Mouse (Mus musculus) liver, embryonic 13.5 days (tissue): ENCODE measurements at regions not wholly inside any gene's neighbourhood (a gene's known extent, or its start where the extent isn't known, plus 50 kb on each side); places are given as distances from the start of the nearest gene placed in this dataset.

ENCODE experiments used
- ATAC-seq: fragments of 200-750 bp; cut with Nextera tagmentation; 2 replicates; pipeline ENCODE4 v1.8.0; 2017; ENCODE audit warnings: low read depth, mild to moderate bottlenecking, moderate number of reproducible peaks, moderate library complexity
- DNase-seq: peaks from one replicate; pipeline ENCODE4 v3.0.0; 2022
- H3K27ac ChIP-seq: fragments of 300-500 bp; sonication (generic); 2 replicates; pipeline ENCODE4 v1.5.1; 2015; ENCODE audit warnings: moderate library complexity, mild to moderate bottlenecking, inconsistent platforms
- H3K27me3 ChIP-seq: fragments of 300-500 bp; sonication (generic); 2 replicates; pipeline ENCODE4 v1.6.1; 2015; ENCODE audit warnings: mild to moderate bottlenecking, inconsistent platforms
- H3K36me3 ChIP-seq: fragments of 300-500 bp; sonication (generic); 2 replicates; pipeline ENCODE4 v1.6.1; 2015; ENCODE audit warnings: mild to moderate bottlenecking, inconsistent platforms
- H3K4me1 ChIP-seq: fragments of 300-500 bp; sonication (generic); replicated peaks from 2 replicates; pipeline ENCODE4 v1.6.1; 2015; ENCODE audit warnings: inconsistent platforms
- H3K4me2 ChIP-seq: fragments of 300-500 bp; sonication (generic); 2 replicates; pipeline ENCODE4 v1.6.1; 2015; ENCODE audit warnings: inconsistent platforms, mild to moderate bottlenecking, moderate library complexity
- H3K4me3 ChIP-seq: fragments of 300-500 bp; sonication (generic); replicated peaks from 2 replicates; pipeline ENCODE4 v1.5.1; 2015; ENCODE audit warnings: mild to moderate bottlenecking, inconsistent platforms
- H3K9ac ChIP-seq: fragments of 300-500 bp; sonication (generic); 2 replicates; pipeline ENCODE4 v1.6.1; 2015; ENCODE audit warnings: mild to moderate bottlenecking, inconsistent platforms
- H3K9me3 ChIP-seq: fragments of 300-500 bp; sonication (generic); replicated peaks from 2 replicates; pipeline ENCODE4 v1.6.1; 2016; ENCODE audit warnings: inconsistent platforms
- WGBS: fragments of 180-500 bp; shearing (Covaris S2); methylation state at CpG from one replicate; pipeline ENCODE4 v1.1.7; 2015; ENCODE audit not compliant: insufficient replicate concordance; 5-methylcytosine and 5-hydroxymethylcytosine counted together

- Histone ChIP-seq H3K27ac (no peak overlapping the region), H3K4me3 (no peak overlapping the region), H3K9ac (no peak overlapping the region), H3K4me2 (no peak overlapping the region), H3K9me3 (no peaks in the 10 kb centered on the region), H3K27me3 (no peaks in the 10 kb centered on the region), H3K4me1 (no peaks in the 10 kb centered on the region), H3K36me3 (no peaks in the 10 kb centered on the region)
- WGBS, result 56% methylated on average over 8 of the region's 8 CpGs
- no peak for DNase-seq
- no peak for ATAC-seq
Measured at GRCm38 (mm10) chr13:72425917-72426316, 202.7 kb upstream of the Irx2 start.

- ATAC-seq (no peak), DNase-seq (no peak)
- no peaks in the 10 kb centered on the region for H3K36me3 ChIP-seq
- H3K27ac ChIP-seq, result no peak overlapping the region
- no peak overlapping the region for H3K9ac ChIP-seq
- H3K4me2 ChIP-seq, result no peak overlapping the region
- H3K4me1 ChIP-seq, result no peaks in the 10 kb centered on the region
- 46% methylated on average over 3 of the region's 3 CpGs for WGBS
- no peak overlapping the region for H3K4me3 ChIP-seq
- H3K9me3 ChIP-seq, result 0 out of 2 replicates have a peak, but pooled peaks cover 3% of the 10 kb centered on the region
- H3K27me3 ChIP-seq, result no peaks in the 10 kb centered on the region
Measured at GRCm38 (mm10) chr13:72445336-72445735, 183.3 kb upstream of the Irx2 start.

- no peak overlapping the region for H3K4me2 ChIP-seq
- H3K36me3 ChIP-seq, result no peaks in the 10 kb centered on the region
- H3K9me3 ChIP-seq, result 0 out of 2 replicates have a peak, but pooled peaks cover 3% of the 10 kb centered on the region
- H3K9ac ChIP-seq, result no peak overlapping the region
- no peaks in the 10 kb centered on the region for H3K4me1 ChIP-seq
- 52% methylated on average over 5 of the region's 5 CpGs for WGBS
- no peak for ATAC-seq
- H3K4me3 ChIP-seq, result no peak overlapping the region
- no peak for DNase-seq
- H3K27me3 ChIP-seq, result no peaks in the 10 kb centered on the region
- no peak overlapping the region for H3K27ac ChIP-seq
Measured at GRCm38 (mm10) chr13:72448458-72449058, 180.1 kb upstream of the Irx2 start.

- no peak for DNase-seq
- ATAC-seq, result no peak
- H3K9me3 ChIP-seq, result no peaks in the 10 kb centered on the region; the same call in 1 of the 2 replicates
Measured at GRCm38 (mm10) chr13:72495353-72495752, 133.3 kb upstream of the Irx2 start.

GRCm38 (mm10) chr13:72497036-72497435, 131.6 kb upstream of the Irx2 start:
- no peak overlapping the region for H3K4me2 ChIP-seq
- no peaks in the 10 kb centered on the region for H3K9me3 ChIP-seq
- H3K4me1 ChIP-seq, result no peaks in the 10 kb centered on the region
- H3K4me3 ChIP-seq, result no peak overlapping the region
- ATAC-seq, result no peak
- H3K27me3 ChIP-seq, result no peaks in the 10 kb centered on the region
- H3K9ac ChIP-seq, result no peak overlapping the region
- no peak for DNase-seq
- no peak overlapping the region for H3K27ac ChIP-seq
- H3K36me3 ChIP-seq, result no peaks in the 10 kb centered on the region
- WGBS, result 62% methylated on average over 5 of the region's 5 CpGs

More at GRCm38 (mm10) chr13:72495353-72495752, 133.3 kb upstream of the Irx2 start:
- H3K9ac ChIP-seq, result no peak overlapping the region
- WGBS, result 65% methylated on average over 7 of the region's 7 CpGs
- H3K27me3 ChIP-seq, result no peaks in the 10 kb centered on the region
- H3K4me1 ChIP-seq, result no peaks in the 10 kb centered on the region
- H3K4me3 ChIP-seq, result no peak overlapping the region
- no peaks in the 10 kb centered on the region for H3K36me3 ChIP-seq
- H3K27ac ChIP-seq, result no peak overlapping the region
- H3K4me2 ChIP-seq, result no peak overlapping the region

- Histone ChIP-seq H3K9me3 (no peaks in the 10 kb centered on the region), H3K4me1 (no peaks in the 10 kb centered on the region), H3K27me3 (no peaks in the 10 kb centered on the region), H3K36me3 (no peaks in the 10 kb centered on the region), H3K4me2 (no peak overlapping the region), H3K9ac (no peak overlapping the region), H3K27ac (no peak overlapping the region), H3K4me3 (no peak overlapping the region)
- DNase-seq (no peak), ATAC-seq (peak; percentile 64)
- WGBS, result 12% methylated on average over 10 of the region's 10 CpGs
Measured at GRCm38 (mm10) chr13:72497521-72497920, 131.1 kb upstream of the Irx2 start.

GRCm38 (mm10) chr13:72505954-72506353, 122.7 kb upstream of the Irx2 start:
- Histone ChIP-seq H3K27ac (no peak overlapping the region), H3K36me3 (no peaks in the 10 kb centered on the region), H3K27me3 (no peaks in the 10 kb centered on the region), H3K4me3 (no peak overlapping the region), H3K9me3 (0 out of 2 replicates have a peak, but pooled peaks cover 3% of the 10 kb centered on the region), H3K4me2 (no peak overlapping the region), H3K9ac (no peak overlapping the region), H3K4me1 (no peaks in the 10 kb centered on the region)
- ATAC-seq (no peak), DNase-seq (no peak)
- 72% methylated on average over 4 of the region's 4 CpGs for WGBS

GRCm38 (mm10) chr13:72538633-72539032, 90.0 kb upstream of the Irx2 start:
- no peaks in the 10 kb centered on the region for H3K27me3 ChIP-seq
- DNase-seq (no peak), ATAC-seq (no peak)
- no peak overlapping the region for H3K9ac ChIP-seq
- H3K4me1 ChIP-seq, result no peaks in the 10 kb centered on the region
- H3K4me3 ChIP-seq, result no peak overlapping the region
- H3K27ac ChIP-seq, result no peak overlapping the region
- peaks cover 10% of the 10 kb centered on the region for H3K9me3 ChIP-seq
- no peaks in the 10 kb centered on the region for H3K36me3 ChIP-seq
- H3K4me2 ChIP-seq, result no peak overlapping the region
- 74% methylated on average over 4 of the region's 4 CpGs for WGBS

GRCm38 (mm10) chr13:72541706-72542105, 86.9 kb upstream of the Irx2 start:
- Histone ChIP-seq H3K9me3 (peaks cover 10% of the 10 kb centered on the region), H3K4me3 (no peak overlapping the region), H3K36me3 (no peaks in the 10 kb centered on the region), H3K27ac (no peak overlapping the region), H3K9ac (no peak overlapping the region), H3K4me2 (no peak overlapping the region), H3K27me3 (no peaks in the 10 kb centered on the region), H3K4me1 (no peaks in the 10 kb centered on the region)
- WGBS, result 64% methylated on average over 3 of the region's 3 CpGs
- DNase-seq, result no peak
- no peak for ATAC-seq

GRCm38 (mm10) chr13:72557951-72558350, 70.7 kb upstream of the Irx2 start:
- no peak for DNase-seq
- Histone ChIP-seq H3K36me3 (no peaks in the 10 kb centered on the region), H3K4me1 (no peaks in the 10 kb centered on the region), H3K27me3 (no peaks in the 10 kb centered on the region), H3K27ac (no peak overlapping the region), H3K4me2 (no peak overlapping the region), H3K9ac (no peak overlapping the region), H3K4me3 (no peak overlapping the region), H3K9me3 (no peaks in the 10 kb centered on the region)
- ATAC-seq, result no peak
- WGBS, result 58% methylated on average over 8 of the region's 8 CpGs

GRCm38 (mm10) chr13:72571871-72572270, 56.7 kb upstream of the Irx2 start:
- 45% methylated on average over 7 of the region's 7 CpGs for WGBS

GRCm38 (mm10) chr13:72572846-72573245, 55.8 kb upstream of the Irx2 start:
- Histone ChIP-seq H3K4me3 (no peak overlapping the region), H3K4me1 (no peaks in the 10 kb centered on the region), H3K9ac (no peak overlapping the region), H3K27ac (no peak overlapping the region), H3K27me3 (no peaks in the 10 kb centered on the region), H3K4me2 (no peak overlapping the region), H3K9me3 (no peaks in the 10 kb centered on the region), H3K36me3 (no peaks in the 10 kb centered on the region)
- 56% methylated on average over 1 of the region's 1 CpGs for WGBS
- DNase-seq, result no peak
- ATAC-seq, result no peak

More at GRCm38 (mm10) chr13:72571871-72572270, 56.7 kb upstream of the Irx2 start:
- Histone ChIP-seq H3K36me3 (no peaks in the 10 kb centered on the region), H3K4me2 (no peak overlapping the region), H3K27ac (no peak overlapping the region), H3K9me3 (no peaks in the 10 kb centered on the region), H3K4me3 (no peak overlapping the region), H3K9ac (no peak overlapping the region), H3K4me1 (no peaks in the 10 kb centered on the region), H3K27me3 (no peaks in the 10 kb centered on the region)
- no peak for ATAC-seq
- DNase-seq, result no peak
